Mouse (Mus musculus) layer of hippocampus, adult 2 months (tissue): ENCODE data around the gene Tnp1. TPM values are rescaled to one million over a fixed set of nuclear protein-coding genes. Genes with fewer than 3 reads are reported as not detected.

Experiments used
- DNase-seq, 2 experiments: peaks; one replicate each; pipeline ENCODE4 v3.0.0; 2022; ENCODE audit warnings: low spot score in 2 of 2
- H3K27ac ChIP-seq: fragments of 200-600 bp; 2 replicates; pipeline ENCODE4 v1.8.1; 2022
- H3K4me3 ChIP-seq: fragments of 200-600 bp; 2 replicates; pipeline ENCODE4 v1.8.1; 2022; ENCODE audit warnings: mild to moderate bottlenecking
- CTCF ChIP-seq: fragments of 200-600 bp; conservative IDR thresholded peaks from 2 replicates; pipeline ENCODE4 v1.8.1; 2022; ENCODE audit warnings: antibody characterized with exemption, mild to moderate bottlenecking, moderate library complexity
- long read RNA-seq, 2 experiments: library from polyadenylated mRNA; stranded (forward); transcript quantifications; one replicate each; pipeline ENCODE4 v2.0.0; 2021; ENCODE audit warnings: borderline mapping rate in 2 of 2
- total RNA-seq, 2 experiments: library from RNA; stranded (reverse); gene quantifications; 2 replicates each; pipeline ENCODE4 v1.2.3; 2021

Gene Tnp1
- total RNA-seq = not detected
- long read RNA-seq, experiment 1 = 0 reads
- long read RNA-seq, experiment 2 = 0 reads

GRCm38 (mm10) chr1:73015731-73016130 is at the start of gene Tnp1:
Gene Tnp1 (minus strand): TSS chr1:73015909.
- no peak for TF ChIP-seq CTCF
- DNase-seq = no peak
- H3K27ac ChIP-seq = no peak within 1 kb of the TSS
- H3K4me3 ChIP-seq = no peak within 1 kb of the TSS

- H3K27ac ChIP-seq = peak overlapping the region; percentile 76
- DNase-seq = peak; percentile 29 to 39
- H3K4me3 ChIP-seq = no peak overlapping the region
- TF ChIP-seq CTCF = no peak
These were observed 48.6 kb upstream of the Tnp1 start for GRCm38 (mm10) chr1:73064336-73064735.

GRCm38 (mm10) chr1:73061491-73062233 is 46.0 kb upstream of the Tnp1 start:
- no peak overlapping the region for H3K4me3 ChIP-seq
- H3K27ac ChIP-seq = no peak overlapping the region
- DNase-seq = no peak
- TF ChIP-seq CTCF = no peak

- Histone ChIP-seq H3K4me3 (no peak overlapping the region), H3K27ac (no peak overlapping the region)
- TF ChIP-seq CTCF = no peak
- no peak for DNase-seq
These were observed 44.6 kb upstream of the Tnp1 start for GRCm38 (mm10) chr1:73060271-73060670.

GRCm38 (mm10) chr1:73056266-73057001 is 40.7 kb upstream of the Tnp1 start:
- no peak overlapping the region for H3K27ac ChIP-seq
- TF ChIP-seq CTCF = no peak
- no peak overlapping the region for H3K4me3 ChIP-seq
- DNase-seq = no peak

- no peak for TF ChIP-seq CTCF
- no peak for DNase-seq
- Histone ChIP-seq H3K27ac (no peak overlapping the region), H3K4me3 (no peak overlapping the region)
These were observed 40.1 kb upstream of the Tnp1 start for GRCm38 (mm10) chr1:73055820-73056219.

GRCm38 (mm10) chr1:73055206-73055605 is 39.5 kb upstream of the Tnp1 start:
- no peak for DNase-seq
- no peak for TF ChIP-seq CTCF
- no peak overlapping the region for H3K4me3 ChIP-seq
- H3K27ac ChIP-seq = no peak overlapping the region

- H3K27ac ChIP-seq = no peak overlapping the region
- TF ChIP-seq CTCF = no peak
- no peak overlapping the region for H3K4me3 ChIP-seq
- DNase-seq = no peak
These were observed 38.0 kb upstream of the Tnp1 start for GRCm38 (mm10) chr1:73053545-73054326.

- Histone ChIP-seq H3K4me3 (no peak overlapping the region), H3K27ac (no peak overlapping the region)
- DNase-seq = no peak
- no peak for TF ChIP-seq CTCF
These were observed 31.4 kb upstream of the Tnp1 start for GRCm38 (mm10) chr1:73046896-73047672.

GRCm38 (mm10) chr1:73045948-73046685 is 30.4 kb upstream of the Tnp1 start:
- DNase-seq = no peak
- no peak for TF ChIP-seq CTCF
- Histone ChIP-seq H3K4me3 (no peak overlapping the region), H3K27ac (no peak overlapping the region)

GRCm38 (mm10) chr1:73043671-73044070 is 28.0 kb upstream of the Tnp1 start:
- TF ChIP-seq CTCF = no peak
- DNase-seq = no peak
- no peak overlapping the region for H3K4me3 ChIP-seq
- H3K27ac ChIP-seq = no peak overlapping the region

- TF ChIP-seq CTCF = no peak
- DNase-seq = no peak
- Histone ChIP-seq H3K27ac (no peak overlapping the region), H3K4me3 (no peak overlapping the region)
These were observed 25.1 kb upstream of the Tnp1 start for GRCm38 (mm10) chr1:73040691-73041425.
